Mouse (Mus musculus): ENCODE data around the gene Hif1an.
A peak's percentile ranks its signal among the peaks of the same experiment; 100 is the strongest.

Hif1an gene

DNA sequence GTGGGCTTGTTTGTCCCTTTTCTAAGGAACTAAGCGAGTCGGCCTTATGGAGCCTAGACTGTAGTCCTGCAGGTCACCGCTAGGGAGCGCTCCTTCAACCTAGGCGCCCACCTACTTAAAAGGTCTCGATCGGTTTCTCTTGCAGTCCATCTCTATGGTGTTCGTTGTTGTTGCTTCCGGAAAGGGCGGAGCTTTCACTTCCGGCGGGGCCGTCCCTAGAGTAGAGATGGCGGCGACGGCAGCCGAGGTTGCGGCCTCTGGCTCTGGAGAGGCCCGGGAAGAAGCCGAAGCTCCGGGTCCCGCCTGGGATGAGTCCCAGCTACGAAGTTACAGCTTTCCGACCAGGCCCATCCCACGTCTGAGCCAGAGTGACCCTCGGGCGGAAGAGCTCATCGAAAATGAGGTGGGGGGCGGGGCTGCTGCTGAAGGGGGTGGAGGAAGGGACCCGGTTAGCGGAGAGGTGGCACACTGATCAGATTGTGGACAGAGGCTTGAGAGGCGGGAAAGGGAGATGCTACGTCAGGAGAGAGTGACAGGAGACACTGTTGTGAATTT is at the start of gene Hif1an:
Hif1an (plus strand) TSS at position 199 of the 555 bp plus-strand sequence.
- peak; percentile 93 for DNase-seq (ENCODE audit: low read depth, low spot score)

DNA sequence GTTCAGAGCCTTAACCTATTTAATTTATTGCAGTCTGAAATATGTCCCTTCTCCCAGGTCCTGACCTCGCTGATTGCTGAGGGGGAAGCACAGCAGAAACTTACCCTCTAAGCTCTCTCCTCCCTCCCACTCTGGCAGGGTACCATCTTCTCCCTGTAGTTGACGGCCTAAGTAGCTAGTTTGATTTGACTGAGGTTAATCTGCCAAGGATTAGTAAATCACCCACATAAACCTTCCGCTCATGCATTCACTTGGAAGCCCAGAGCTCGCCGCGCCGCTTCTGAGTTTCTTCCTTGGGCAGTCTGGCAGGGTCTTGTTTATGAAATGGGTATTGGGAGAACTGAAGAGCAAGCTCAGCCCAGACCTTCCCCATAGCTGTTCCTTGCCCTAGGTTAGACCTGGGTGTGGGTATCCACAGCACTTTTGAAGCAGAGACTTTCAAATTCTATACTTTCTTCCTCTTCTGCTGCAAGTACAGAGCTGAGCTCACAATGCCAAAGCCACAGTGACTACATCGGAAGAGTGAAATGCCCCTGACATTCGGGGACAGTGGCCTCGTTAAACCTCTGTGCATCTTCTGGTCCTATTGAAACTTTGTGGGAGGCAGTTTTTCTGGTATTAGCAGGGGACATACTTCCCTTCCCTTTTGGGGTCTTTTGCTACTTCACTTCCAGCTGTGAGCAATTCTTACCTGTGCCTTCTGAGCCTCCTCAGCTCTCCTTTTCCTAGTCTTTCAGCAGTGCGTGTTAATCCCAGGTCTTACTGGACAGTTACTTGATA is 49.4 kb upstream of the Hif1an start:
- no peak for DNase-seq (ENCODE audit: low read depth, low spot score)

DNA sequence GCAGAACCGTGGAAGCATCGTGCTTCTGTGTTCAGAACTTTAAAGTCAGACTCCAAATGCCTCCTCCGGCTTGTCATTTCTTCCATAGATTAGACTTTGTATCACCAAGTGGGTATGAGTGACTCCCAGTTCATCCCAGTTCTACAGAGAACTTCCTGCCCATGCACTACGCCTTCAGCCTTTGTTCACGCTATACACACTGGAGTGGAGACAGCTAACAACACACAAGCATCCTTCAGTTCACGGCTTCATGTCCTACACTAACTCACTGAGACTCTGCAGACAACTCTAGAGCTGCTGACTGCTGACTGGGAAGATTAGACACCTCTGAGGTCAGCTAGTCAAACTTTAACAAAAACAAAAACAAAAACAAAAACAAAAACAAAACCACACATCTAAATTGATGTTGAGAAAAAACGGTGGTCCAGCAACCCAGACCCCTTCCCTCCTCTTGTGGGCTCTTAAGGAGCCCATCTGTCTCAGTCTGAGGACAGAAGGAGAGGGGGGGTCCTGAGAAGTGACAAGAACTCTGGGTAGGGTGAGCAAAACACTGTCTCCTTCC is 48.6 kb upstream of the Hif1an start:
- no peak for DNase-seq (ENCODE audit: low read depth, low spot score)

DNA sequence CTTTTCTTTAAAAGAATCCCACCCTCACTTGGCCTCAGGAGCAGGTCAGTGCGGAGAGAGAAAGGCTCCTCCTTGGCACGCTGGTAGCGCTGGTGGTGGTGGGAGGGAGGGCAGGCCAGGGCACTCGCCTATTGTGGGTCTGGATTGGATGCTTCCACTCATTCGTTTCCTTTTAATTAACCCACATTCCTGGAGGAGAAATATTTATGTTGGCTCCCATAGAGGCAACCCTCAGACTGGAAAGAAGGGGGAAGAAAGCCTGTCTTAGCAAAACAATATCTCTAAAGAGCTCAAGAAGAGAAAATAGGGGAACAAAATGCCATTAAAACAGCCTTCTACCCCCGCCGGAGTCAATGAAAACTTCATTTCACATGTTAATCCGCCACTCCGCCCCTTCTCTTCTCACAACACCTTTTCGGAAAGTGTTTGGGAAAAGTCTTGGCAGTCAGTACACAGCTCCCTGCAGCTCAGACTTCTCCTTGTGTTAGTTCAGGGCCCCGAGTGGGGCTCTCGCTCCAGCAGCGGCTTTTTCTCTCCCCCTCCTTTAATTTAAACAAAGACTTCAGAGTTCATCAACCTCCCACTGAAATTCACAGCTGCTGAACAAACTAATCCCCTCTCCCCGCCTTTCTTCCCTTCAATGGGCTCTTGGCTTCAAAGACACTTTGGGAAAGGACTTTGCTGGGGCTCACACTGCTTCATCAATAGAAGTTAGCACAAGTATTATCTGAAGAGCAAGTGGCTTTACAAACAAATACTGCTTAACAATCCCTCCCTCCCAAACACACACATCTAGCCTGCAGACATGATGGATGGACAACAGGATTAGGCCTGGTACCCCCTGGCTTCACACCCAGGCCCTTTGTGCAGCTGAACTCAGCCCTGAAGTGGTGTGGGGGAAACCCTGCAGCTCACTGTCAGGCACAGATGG is 47.9 kb upstream of the Hif1an start:
- no peak for DNase-seq (ENCODE audit: low read depth, low spot score)

DNA sequence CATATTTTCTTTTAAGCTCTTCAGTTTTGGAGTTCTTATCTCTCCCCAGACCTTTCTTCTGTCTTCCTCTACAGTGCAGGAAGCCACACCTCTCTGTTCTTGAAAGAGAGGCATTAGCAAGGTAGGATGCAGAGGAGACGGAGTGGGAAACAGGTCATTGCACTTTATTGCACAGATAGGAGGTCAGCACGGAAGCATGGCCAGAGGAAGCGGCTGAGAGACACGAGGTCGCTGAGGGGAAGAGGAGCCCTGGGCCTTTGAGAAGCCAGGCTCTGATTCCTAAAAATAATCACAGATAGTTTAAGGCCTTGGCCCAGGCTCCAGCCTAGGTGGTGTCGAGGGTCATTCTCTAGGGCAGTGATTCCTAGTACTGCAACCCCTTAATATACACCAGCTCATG is 46.9 kb upstream of the Hif1an start:
- no peak for DNase-seq (ENCODE audit: low read depth, low spot score)

DNA sequence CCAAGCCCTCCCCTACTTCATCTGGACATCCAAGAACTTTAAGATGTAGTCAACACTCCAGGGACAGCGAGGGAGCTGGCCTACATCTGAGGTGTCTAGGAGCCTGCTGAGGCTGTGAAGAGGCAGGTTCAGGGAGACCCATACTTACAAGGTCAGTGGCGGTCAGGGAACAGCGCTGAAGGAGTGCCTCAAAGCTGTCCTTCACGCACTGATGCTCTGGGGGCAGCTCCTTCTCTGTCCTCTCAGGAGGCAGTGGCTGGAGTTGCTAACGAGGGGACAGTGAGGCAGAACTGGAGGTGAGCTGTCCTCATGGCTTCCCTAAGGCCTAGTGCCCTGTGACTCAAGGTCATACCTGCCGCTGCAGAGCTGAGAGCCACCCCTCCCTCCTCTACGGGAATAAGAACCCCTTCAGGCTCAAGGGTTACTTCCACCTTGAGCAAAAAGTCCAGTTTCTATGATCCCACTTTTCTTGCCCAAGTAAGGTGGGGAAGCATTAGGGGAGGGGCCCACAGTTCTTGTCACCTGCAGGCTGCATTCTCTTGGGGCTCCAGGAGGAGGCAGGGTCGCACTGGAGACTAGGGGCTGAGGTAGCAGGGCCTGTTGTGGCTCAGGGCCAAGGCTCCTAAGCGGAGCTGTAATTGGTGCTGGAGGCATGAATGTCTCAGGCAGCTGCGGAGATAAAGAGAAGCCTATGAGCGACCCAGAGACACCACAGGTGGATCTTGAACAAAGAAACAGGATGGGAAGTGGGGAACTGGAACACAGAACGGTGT is 44.5 kb upstream of the Hif1an start:
- no peak for DNase-seq (ENCODE audit: low read depth, low spot score)

DNA sequence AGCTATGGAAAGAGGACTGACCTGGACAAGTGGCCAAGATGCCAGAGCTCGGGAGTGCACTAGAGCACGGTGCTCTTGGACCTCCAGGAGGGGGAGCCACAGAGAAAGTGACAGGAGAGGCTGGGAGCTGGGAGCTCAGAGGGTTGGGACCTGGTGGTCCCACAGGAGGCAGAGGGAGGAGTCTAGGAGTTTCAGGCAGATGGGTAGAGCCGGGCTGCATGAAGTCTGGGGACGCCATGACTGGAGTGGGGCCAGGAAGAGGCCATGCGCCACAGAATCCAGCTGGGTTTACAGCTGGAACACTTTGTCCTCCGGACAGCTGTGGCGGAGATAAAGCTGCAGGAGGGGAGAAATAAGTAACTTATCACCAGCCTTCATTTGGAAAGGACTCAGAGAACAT is 43.5 kb upstream of the Hif1an start:
- no peak for DNase-seq (ENCODE audit: low read depth, low spot score)

DNA sequence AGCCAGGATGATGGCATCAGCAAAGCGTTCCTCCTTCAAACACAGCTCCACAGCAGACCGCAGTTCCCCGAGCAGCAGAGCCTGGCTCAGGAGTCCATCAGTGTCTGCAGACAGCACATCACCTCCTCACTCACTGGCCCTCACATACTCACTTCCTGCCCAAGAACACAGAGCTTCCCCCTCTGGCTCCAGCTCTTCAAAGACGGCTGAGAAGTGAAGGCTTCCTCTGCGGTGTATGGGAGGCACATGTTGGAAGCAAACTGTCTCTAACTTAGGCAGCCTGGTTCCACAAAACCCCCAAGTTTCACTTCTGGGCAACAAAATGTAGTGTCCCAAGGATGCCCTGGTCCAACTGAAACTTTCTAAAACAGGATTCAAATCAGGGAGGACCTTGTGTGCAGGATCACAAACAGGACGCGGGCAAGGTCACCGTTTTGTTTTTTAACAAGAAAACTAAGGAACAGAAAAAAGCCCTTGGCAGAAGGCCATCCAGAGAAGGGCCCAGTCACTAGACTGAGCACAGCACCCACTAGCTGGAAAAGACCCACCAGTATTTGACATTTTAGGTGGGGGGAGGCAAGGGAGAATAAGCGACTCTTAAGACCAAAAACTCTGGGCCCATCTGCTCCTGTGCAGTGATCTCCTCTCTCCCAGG is 37.0 kb upstream of the Hif1an start:
- no peak for DNase-seq (ENCODE audit: low read depth, low spot score)

DNA sequence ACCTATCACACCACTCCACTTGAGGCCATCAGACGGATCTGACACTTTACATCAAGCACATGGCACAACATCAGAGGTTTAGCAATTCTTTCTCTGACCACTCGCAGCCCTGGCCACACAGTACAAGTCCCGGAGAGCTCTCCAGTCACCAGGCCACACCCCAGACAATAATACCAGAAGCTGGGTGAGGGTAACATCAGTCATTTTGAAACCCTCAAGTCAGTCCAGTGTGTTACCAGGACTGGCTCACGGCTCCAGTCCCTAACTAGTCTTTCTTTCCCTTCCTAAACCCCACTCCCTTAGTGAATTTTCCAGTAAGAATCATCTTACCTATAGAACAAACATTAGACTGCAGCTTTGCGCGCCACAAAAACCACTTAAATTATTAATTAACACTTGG is 32.6 kb upstream of the Hif1an start:
- no peak for DNase-seq (ENCODE audit: low read depth, low spot score)

DNA sequence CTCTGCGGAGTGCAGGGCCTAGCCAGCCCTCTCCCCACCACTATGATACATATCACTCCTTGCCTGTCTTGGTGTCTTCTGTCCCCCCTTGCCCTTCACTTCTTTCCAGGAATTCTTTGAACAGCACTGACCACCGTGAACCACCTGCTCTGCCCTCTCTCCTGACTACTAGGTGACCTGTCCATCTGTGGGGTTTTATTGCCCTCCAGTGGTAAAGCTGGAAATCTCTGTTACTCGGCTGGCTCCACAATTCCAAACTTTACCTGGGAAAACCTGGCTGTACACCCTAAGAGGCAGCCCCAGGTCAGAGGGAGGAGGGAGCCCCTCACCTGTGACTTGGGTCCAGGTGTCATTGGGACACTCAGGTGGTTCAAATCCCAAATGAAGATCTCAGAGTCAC is 27.3 kb upstream of the Hif1an start:
- DNase-seq (ENCODE audit: low read depth, low spot score), result no peak

DNA sequence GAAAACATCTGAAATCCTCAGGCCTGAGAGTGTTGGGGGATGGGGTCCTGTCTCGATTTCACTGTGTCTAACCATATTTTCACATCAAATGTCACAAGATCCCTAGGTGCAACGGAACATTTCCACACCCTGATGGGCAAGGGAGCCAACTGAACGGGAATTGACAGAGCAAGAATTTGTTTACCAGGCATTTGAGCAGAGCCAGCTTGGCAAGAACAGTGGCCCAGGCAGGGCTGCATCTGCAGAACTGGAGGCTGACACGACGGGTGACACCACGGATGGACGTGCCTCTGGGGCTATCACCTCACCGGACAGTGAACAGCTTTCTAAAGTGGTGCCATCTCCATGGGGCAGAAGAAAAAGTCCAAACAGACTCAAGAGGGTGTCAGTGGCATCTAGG is 25.2 kb upstream of the Hif1an start:
- DNase-seq (ENCODE audit: low read depth, low spot score), result no peak

DNA sequence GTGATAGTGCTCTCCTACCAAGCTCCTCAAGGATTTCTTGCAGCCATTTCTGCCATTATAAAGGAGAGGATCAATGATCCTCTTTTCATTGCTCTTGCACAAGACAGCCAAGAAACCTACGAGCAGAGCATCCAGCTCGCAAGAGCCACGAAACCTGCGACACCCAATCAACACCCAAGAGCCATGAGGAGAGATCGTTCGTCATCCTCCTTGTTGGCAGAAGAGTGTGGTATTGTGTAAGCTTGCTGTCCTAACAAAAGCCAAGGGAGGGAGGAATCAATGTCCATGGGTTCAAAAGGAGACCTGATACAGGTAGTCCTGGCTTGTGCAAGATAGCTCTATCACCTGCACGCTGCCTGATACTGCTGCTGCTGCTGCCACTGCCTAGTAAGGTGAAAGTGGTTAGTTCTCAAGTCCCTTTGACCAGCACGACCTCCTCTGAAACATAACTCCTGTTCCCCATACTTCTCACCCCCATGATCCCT is 19.9 kb upstream of the Hif1an start:
- DNase-seq (ENCODE audit: low read depth, low spot score), result no peak

DNA sequence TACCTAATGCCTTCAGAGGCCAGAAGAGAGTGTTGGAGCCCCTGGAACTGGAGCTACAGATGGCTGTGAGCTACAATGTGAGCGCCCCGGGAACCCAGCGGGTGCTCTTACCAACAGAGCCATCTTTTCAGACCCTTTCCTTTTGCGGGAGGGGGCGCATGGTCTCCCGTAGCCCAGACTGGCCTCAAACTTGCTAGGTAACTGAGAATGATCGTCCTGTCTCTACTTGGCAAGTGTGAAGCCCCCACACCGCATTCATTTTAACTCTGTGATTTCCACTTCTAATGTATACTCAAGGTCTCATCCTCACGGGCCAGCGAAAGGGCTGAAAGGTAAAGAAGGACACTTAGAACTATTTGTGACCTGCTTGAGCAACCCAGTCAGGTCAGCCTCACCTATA is 18.3 kb upstream of the Hif1an start:
- no peak for DNase-seq (ENCODE audit: low read depth, low spot score)

DNA sequence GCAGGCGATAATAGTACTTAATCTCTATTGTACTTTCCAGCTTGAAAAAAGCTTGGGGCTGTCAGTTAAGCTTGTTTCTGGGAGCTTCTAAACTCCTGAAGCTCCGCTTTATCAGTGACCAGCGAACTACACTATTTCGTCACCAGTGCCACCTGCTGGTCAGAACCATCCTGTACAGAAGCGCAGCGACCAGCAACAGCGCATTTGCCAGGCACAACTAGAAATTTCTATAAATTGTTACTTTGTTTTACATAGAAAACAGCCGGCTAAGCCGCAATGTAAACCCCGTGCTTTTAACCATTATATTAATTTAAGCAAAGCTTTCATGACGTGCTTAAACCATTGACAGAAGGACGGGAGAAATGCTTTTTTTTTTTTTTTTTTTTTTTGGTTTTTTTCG is 17.9 kb upstream of the Hif1an start:
- DNase-seq (ENCODE audit: low read depth, low spot score), result no peak

DNA sequence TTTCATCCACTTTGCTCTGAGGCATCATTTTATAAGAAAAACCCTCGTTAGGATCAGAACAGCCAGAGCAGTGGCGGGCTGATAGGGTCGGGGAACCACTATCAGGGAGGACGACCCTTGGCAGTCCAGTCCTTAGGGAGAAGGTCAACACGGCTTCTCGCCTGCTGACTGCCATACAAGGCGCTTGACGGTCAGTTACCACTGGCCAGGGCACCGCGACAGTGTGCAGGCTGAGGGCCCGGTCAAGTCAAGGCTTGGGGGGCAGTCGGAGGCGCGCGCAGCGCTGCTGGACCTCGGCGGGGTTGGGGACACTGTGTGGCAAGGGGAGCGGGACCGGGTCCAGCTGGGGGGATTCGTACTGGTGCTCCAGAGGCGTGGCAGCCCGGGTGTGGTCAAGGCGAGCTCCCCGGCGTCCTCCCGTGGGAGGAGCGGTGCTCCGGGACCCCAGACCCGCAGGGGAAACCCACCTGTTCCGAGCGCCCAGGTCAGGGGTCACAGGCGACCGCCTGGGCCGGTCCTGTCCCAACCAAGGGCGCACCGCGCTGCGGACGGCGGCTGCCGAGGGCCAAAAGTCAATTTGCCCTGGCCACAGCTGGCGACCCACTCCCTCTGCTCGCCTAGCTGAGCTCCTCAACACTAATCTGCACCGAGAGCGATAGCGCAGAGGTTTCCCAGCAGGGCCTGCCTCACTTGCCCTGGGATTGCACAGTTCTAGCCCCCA is 17.2 kb upstream of the Hif1an start, which contains the start of gene Sec31b:
Sec31b (minus strand) TSS at position 544 of the 721 bp plus-strand sequence.
- DNase-seq (ENCODE audit: low read depth, low spot score), result no peak

DNA sequence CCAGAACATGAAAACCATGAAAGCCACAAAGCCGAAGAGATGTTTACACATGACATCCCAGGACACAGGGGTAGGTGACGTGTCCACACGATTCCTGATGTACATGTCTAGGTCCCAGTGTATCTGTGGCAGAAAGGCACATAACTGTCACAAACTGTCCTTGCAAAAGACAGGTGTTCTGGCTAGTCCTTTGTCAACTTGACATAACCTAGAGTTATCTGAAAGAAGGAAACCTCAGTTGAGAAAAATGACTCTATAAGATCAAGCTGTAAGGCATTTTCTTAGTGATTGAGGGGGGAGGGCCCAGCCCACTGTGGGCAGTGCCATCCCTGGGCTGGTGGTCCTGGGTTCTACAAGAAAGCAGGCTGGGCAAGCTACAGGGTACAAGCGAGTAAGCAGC is 9.9 kb upstream of the Hif1an start, which contains the start of gene Gm20538:
Gm20538 (minus strand) TSS at position 101 of the 400 bp plus-strand sequence.
- DNase-seq (ENCODE audit: low read depth, low spot score), result no peak

DNA sequence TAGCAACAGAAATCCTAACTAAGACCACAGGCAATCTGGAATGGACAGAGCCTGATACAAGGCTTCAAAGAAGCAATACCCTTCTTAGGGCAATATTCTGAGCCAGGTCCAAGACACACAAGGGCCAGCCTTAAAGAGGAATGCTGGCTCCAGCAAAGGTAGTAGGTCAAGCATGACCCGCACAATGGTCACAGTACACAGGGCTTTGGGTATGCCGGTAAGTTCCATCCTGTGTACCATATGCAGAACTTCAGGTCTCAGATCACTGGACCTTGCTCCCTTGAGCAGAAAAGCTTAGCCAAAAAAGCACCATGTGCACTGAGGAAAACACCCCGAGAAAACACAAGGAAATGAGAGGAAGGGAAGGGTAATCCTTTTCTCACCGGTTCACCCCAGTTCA is 9.4 kb upstream of the Hif1an start:
- DNase-seq (ENCODE audit: low read depth, low spot score), result no peak

DNA sequence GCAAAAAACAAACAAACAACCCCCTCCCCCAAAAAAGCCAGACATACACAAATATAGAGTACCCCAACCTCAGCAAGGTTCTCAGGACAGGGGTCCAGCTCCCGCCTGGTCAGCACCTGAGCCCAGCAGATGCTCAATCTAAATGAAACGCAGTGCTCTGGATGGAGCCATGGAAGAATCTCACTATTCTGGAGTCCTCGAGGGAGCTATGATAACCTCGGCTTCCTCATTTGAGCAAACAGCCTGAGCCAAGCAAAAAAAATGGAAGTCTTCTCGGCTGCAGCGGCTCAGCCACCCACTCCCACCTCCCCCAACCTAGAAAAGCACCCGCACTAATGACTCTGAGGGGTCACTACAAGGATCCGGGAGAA is 8.2 kb upstream of the Hif1an start:
- no peak for DNase-seq (ENCODE audit: low read depth, low spot score)

DNA sequence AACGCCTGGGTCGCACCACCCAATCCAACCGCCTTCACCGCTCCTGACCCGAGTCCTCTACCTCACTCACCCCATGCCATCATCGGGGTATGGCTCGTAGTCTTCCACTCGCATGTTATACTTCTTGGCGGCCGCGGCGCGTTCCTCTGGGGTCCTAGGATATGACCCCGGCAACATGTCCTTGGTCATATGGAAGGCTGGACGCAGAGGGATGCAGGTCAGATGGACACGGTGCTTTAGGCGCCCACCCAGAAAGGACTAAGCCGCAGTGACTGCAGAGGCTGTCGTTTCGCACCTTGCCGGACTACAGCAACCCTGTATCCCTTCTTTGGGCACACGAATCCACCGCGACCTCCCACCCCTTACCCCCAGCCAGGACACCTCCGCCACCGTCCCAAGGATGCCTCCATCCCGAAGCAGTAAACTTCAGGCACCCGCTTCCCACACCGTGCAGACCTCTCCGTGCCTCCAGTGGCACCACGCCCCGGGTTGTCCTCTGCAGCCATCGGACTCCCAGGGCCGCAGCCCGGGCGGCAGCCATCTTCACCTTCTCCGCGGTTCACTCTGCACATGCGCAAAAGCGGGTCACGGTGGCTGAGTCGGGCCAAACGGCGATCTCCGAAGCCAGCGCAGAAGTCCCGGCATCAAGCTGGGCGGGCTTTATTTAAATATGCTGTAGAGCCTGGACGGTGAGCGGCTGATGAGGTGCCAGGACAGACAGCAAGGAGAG is 7.6 kb upstream of the Hif1an start, which contains the start of gene Ndufb8:
Ndufb8 (minus strand) TSS at position 580 of the 730 bp plus-strand sequence.
- peak; percentile 89 for DNase-seq (ENCODE audit: low read depth, low spot score)
